In the genomic region with DNA sequence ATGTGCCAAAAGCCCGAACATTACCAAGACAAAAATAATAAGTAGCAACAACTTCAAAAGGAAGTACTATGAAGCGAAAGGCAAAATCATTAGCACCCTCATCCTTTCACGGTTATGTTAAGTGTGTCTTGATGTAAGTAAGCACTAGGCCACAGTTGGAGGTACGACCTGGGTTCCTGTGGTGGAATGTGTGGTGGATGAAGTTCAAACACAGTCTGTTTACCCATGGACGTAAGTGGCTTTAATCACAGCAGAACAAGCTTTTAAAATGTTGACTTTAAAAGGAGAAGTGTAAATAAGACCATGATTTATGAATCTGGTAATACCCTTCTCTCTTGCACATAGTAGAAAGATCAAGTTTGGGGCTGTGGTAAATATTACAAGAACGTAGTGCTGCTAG, we compare ENCODE assay signal across 11 mouse cellular contexts.
"Had no signal": no experiment of that assay in that cellular context is flagged by ENCODE, and none has a peak within 500 bp of the region (broad histone marks: within the 10 kb centered on the region; RNA-seq: fewer than 3 reads in every experiment).

No protein-coding gene starts in this region.

- H3K9me3 ChIP-seq: limb, embryonic 13.5 days; megakaryocyte, embryonic 14.5 days had no signal

- ATAC-seq: hindbrain, postnatal 0 days; midbrain, embryonic 16.5 days had no signal

- H3K27ac ChIP-seq: hindbrain, postnatal 0 days; limb, embryonic 13.5 days; liver, embryonic 14.5 days had no signal

- H3K4me2 ChIP-seq: limb, embryonic 13.5 days; midbrain, embryonic 11.5 days had no signal

- H3K4me3 ChIP-seq: limb, embryonic 13.5 days; megakaryocyte, embryonic 14.5 days had no signal

- H3K36me3 ChIP-seq: limb, embryonic 13.5 days had no signal

- H3K27me3 ChIP-seq: limb, embryonic 13.5 days; megakaryocyte, embryonic 14.5 days had no signal

- DNase-seq: kidney, adult 8-10 months; kidney, postnatal 36 days; left cerebral cortex, postnatal 4 days; right cerebral cortex, postnatal 14 days; thymus, postnatal 36 days had no signal

- H3K9ac ChIP-seq: limb, embryonic 13.5 days; liver, embryonic 14.5 days had no signal
